Mouse (Mus musculus) right cerebral cortex, postnatal 36 days (tissue): ENCODE results near the gene Sys1.

Experiments used
- DNase-seq, 2 experiments: peaks; one replicate each; pipeline ENCODE4 v3.0.0; 2022; ENCODE audit warnings: low spot score in 2 of 2, mixed read lengths in 1 of 2

Gene Sys1

GRCm38 (mm10) chr2:164497691-164498268 lies 41.0 kb downstream of the Sys1 start:
- DNase-seq, result no peak

- no peak for DNase-seq
Measured at GRCm38 (mm10) chr2:164499317-164499716, 42.6 kb downstream of the Sys1 start.

DNA sequence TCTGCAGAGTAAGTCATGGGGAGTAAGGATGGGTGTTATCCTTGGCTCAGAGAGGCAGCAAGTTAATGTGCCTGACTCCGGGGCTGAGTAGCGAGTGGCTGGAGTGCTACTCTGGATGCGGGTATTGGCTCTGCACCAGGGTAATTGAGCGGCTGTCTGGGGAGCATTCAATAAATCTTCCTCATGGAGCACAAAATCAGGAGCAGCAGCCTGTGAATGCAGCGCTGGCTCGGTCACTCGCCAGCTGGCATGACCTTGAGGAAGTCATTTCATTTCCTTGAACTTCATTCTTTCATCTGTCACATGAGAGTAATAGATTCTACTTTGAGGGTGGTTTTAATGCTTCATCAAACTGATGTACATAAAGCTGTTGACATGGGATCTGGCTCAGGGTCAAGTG lies 43.7 kb downstream of the Sys1 start:
- no peak for DNase-seq

DNA sequence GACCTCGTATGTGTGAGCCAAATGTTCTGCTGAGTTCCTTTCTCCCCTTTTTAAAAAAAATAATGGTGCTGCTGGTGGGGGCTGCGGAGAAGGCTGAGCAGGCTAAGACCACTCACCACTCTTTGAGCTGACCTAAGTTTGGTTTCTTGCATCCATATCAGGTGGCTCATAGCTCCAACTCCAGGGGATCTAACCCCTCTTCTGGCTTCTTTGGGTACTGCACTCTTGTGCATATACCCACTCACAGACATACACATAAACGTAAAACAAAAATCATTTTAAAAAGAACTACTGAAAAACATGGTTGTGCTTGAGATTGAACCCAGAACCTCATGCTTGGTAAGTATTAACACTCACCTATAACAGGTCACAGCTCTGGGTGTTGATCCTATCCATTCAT lies 48.2 kb downstream of the Sys1 start:
- no peak for DNase-seq

DNA sequence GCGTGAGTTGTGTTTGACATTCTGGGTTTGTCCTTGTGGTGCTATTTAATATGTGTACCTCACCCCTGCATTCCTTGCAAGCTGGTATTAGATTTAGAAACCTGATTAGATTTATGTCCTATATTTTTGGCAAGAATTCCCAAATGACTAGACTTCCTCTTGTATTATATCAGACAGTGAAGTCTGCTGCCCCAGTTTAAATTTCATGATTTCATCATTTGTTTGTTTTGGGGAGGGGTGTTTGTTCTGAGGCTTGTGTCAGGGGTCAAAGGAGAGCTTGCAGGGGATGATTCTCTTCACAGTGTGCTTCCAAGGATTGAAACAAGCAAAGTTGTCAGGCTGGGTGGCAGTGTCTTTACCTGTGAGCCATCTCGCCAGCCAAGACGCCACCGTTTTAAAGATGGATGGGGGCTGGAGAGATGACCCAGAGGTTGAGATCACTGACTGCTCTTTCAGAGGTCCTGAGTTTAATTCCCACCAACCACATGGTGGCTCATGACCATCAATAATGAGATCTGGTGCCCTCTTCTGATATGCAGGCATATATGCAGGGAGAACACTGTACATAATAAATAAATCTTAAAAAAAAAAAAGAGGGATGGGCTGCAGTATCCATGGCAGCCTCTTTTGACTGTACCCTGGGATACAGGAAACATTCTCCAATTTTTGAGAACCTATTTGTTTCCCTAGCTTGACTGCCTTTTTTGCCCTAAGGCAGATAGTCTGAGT lies 49.0 kb downstream of the Sys1 start:
- no peak for DNase-seq

DNA sequence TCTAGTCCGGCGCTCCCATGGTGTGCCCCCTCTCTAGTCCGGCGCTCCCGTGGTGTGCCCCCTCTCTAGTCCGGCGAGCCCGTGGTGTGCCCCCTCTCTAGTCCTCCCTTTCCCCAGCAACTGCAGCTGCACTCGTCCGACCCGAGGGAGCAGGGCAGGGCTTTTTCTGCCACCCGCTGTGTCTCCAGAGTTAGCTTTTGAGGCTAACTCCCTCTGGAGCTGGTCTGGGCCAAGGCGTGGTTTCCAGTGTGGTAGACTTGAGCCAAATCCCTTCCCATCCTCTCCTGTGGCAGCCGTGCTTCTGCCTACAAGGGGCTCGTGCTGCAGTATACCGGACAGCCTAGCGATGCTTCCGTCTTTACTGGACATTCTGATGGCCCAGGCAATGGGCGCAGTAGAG lies 51.0 kb downstream of the Sys1 start:
- no peak for DNase-seq

- no peak for DNase-seq
Measured at GRCm38 (mm10) chr2:164510621-164511190, 53.9 kb downstream of the Sys1 start.

DNA sequence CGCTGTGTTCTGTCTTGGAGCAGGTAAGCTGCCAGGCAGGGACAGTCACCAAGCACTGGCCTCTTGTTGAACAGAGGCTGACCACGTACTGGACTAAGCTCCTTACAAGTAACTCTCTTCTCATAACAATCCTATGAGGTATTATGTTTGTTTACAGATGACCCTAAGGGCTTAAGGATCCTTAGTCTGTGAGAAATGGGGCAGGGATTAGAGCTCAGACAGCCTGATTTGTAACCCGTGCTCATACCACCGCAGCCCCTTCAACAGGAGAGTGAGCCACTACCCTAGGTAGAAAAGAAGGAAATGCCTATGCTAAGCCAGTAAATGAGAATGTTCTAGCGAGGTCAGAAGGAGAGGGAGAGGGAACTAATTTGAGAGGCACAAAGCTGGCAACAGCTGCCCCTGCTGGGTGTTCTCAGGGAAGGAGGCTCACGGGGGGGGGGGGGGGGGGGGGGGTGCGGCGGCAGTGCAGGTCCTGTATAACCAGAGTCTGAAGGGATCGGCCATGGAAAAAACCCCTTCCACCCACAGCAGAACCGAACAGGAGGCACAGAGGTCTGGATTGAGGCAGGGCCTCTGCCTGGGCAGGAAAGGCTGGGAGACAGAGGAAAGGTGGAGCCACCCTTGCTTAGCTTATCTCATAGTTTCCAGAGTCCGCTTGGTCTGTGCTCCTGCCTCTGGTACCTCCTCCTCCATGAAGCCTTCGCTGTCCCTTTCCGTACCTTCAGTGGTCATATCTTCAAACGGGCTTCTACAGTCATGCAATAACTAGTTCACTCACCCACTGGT lies 55.6 kb downstream of the Sys1 start:
- DNase-seq, result no peak

GRCm38 (mm10) chr2:164513389-164513788 lies 56.6 kb downstream of the Sys1 start:
- no peak for DNase-seq

GRCm38 (mm10) chr2:164514916-164515315 lies 58.2 kb downstream of the Sys1 start:
- DNase-seq, result no peak

- no peak for DNase-seq
Measured at GRCm38 (mm10) chr2:164515897-164516296, 59.1 kb downstream of the Sys1 start.

- no peak for DNase-seq
Measured at GRCm38 (mm10) chr2:164516592-164516991, 59.8 kb downstream of the Sys1 start.

DNA sequence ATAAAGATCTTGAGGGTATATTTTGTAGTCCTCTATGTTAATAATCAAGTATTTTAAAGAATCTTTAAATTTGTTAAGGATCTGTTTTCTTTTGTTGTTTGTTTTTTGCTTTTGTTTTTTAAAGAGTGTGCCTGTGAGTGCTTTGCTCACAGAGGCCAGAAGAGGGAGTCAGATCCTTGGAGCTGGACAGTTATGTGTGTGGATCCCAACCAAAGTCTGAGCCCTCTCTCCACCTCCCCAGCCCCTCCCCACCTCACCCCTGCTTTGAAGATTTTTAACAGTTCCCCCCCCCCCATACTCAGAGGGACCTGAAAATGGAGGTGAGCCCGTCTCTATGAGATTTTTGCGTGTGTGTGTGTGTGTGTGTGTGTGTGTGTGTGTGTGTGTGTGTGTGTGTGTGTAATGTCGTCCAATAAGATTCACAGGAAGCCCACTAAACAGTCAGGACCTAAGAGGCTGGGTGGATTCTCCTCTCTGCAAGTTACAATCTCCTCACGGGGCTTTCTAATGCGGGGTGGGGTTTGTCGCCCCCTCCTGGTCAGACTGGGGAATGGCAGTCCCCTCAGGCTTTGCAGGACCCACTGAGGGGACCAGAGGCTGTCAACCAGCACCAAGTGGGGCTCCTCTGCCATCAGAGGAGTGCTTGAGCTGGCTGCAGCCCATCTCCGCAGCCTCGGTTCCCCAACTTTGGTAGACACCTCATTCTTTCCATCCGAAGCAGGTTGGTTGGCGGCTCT lies 60.9 kb downstream of the Sys1 start:
- DNase-seq, result no peak

GRCm38 (mm10) chr2:164518266-164519170 lies 61.8 kb downstream of the Sys1 start:
- no peak for DNase-seq

GRCm38 (mm10) chr2:164519171-164519526 lies 62.4 kb downstream of the Sys1 start:
- DNase-seq, result no peak

DNA sequence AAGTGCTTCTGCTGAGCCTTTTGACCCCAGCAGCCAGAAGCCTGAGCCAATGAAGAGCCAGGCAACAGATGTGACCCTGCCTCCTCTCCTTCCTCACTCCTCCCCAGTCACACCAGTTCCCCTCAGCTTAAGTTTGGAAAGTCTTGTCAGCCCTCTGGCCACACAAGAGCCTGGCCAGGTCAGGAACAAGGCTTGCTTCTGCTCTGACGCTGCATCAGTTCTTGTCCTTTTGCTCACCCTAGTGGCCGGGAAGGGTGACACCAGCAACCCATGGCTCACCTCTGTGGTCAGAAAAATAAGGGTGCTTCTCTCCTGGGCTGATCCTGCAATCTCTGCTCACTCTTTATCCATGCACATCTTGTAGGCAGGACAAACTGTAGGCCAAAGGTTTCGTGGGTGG lies 64.0 kb downstream of the Sys1 start:
- DNase-seq, result no peak

GRCm38 (mm10) chr2:164521841-164522240 lies 65.1 kb downstream of the Sys1 start:
- DNase-seq, result peak in 1 of 2 experiments; percentile 32

DNA sequence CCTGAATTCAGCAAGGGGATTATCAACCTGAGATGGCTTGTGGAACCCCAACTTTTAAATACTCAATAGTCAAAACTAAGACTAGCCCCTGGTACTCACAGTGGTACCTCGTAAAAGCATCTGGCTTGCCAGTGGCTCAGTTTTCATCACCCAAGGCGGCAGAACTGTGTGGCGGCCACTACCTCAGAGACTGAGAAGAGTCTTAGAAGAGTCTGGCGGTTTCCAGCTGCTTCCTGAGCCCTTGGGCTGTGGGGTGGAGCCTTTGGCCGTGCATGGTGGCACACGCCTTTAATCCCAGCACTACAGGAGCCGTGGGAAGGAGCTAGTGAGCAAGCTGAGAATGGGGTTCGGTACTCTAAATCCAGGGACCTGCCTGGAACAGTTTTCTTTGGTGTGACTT lies 65.5 kb downstream of the Sys1 start:
- no peak for DNase-seq

DNA sequence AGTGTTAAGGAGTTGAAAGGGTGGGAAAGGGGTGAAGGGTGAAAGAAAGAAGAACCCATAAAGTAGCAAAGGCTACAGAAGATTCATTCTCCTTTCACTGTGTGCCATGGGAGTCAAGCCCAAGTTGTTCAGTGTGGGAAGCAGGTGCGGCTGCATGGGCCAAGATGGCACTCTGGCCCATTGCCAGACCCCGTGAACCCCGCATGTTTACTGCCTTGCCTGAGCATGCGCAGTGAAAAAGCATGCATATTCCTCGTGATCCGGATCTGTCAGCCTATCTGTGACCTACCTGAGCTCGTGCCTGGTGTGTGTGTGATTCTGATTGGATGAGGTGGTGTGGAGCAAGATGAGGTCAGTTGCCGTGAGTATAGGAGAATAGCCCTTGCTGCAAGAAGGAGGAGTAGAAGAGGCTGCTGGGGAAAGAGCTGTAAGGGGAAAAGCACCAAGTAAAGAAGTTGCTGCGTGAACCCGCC lies 66.6 kb downstream of the Sys1 start:
- DNase-seq, result no peak

DNA sequence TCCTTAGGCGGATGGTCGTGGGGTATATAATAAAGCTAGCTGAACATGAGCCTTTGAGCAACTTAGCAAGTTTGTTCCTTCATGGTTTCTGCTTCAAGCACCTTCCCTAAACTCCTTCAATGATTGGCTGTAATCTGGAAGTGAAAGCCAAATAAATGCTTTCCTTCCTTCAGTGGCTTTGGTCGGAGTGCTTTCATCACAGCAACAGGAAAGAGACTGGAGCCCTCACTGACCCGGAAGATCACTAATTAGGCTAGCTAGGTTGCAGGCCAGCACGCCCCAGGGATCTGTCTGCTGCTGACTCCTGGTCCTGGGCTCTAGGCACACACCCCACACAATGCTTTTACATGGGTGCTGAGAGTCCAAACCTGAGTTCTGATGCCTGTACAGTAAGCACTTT lies 71.8 kb downstream of the Sys1 start:
- DNase-seq, result no peak
